Mouse (Mus musculus): ENCODE results near the gene Tmem217. TPM values are rescaled to one million over a fixed set of nuclear protein-coding genes. Genes with fewer than 3 reads are reported as not detected.
A peak's percentile ranks its signal among the peaks of the same experiment; 100 is the strongest.

The Tmem217 gene
- polyA plus RNA-seq, 1 experiment from 2014 or later: 1.8 TPM

DNA sequence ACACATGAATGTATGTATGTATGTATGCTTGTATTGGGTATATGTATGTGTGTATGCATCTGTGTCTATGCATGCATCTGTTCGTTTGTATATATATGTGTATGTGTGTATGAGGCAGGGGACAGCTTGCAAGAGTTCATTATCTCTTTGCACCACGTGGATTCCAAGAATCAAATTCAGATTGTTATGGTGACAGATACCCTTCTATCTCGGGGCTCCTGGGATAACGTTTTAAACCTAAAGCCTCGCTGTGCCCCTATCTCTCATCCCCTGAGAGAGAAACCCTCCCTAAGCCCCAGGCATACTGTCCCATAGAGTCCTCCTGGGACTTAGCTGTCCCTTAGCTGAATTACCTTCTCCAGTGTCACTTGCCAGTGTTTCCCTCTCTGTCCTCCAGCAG is 31.4 kb upstream of the Tmem217 start:
- Histone ChIP-seq H3K4me1 (no peaks in the 10 kb centered on the region), H3K4me3 (no peak overlapping the region), H3K9ac (no peak overlapping the region), H3K27me3 (no peaks in the 10 kb centered on the region), H3K27ac (no peak overlapping the region), H3K36me3 (peaks cover 55% of the 10 kb centered on the region), H3K9me3 (no peaks in the 10 kb centered on the region), H3K4me2 (replicated peaks) (no peak overlapping the region)
- ATAC-seq (ENCODE audit: insufficient number of reproducible peaks, insufficient read depth, low FRiP score, low TSS enrichment): no peak
- WGBS: 86% methylated on average over 5 of the region's 5 CpGs

DNA sequence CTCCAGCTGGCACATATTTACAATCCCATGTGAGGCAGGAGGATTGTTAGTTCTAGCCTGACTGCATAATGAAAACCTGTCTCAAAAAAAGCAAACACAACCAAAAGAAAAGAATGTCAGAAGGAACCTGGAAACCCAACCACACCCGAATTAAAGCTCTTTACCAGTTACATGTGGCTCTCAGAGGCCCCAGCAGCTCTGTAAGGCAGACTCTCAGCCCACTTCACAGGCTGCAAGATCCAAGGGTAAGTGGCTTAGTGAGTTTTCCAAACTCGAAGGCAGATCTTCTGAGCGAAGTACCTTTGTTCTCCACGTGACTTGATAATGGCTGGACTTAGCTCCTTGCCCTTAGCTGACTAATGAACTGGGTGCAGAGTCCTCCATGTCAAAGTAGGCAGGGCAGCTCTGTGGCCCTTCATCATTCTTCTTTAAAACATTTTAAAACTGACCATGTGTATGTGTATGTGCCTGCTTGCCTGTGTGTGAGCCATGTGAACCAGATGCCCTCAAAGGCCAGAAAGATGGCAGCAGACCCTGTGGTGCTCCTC is 27.5 kb upstream of the Tmem217 start:
- Histone ChIP-seq H3K4me1 (no peaks in the 10 kb centered on the region), H3K4me2 (replicated peaks) (no peak overlapping the region), H3K27me3 (no peaks in the 10 kb centered on the region), H3K27ac (no peak overlapping the region), H3K9ac (no peak overlapping the region), H3K36me3 (peaks cover 75% of the 10 kb centered on the region), H3K4me3 (no peak overlapping the region), H3K9me3 (no peaks in the 10 kb centered on the region)
- WGBS: 77% methylated on average over 4 of the region's 4 CpGs
- no peak for ATAC-seq (ENCODE audit: insufficient number of reproducible peaks, insufficient read depth, low FRiP score, low TSS enrichment)

DNA sequence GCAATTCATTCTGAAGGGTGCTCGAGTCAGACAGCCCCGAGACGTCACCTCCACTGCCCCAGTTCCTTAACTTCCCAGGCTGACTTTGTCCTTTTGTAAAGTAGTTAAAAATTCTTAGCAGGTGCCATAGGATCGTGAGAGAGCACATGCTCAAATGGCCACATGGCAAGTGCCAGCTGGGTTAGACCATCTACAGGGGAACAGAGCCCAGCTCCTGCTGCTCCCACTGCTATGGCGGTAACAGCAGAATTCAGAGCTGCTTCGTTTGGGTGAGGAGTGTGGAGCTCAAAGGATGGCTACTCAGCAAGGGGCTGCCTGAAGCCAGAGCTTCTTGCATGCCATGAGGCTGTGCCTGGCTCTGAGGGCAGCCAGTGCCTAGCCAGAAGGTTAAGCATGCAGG is 17.6 kb upstream of the Tmem217 start:
- H3K4me2 ChIP-seq (replicated peaks): no peak overlapping the region
- ATAC-seq (ENCODE audit: insufficient number of reproducible peaks, insufficient read depth, low FRiP score, low TSS enrichment): no peak
- H3K9ac ChIP-seq: no peak overlapping the region
- H3K36me3 ChIP-seq: peaks cover 67% of the 10 kb centered on the region
- no peaks in the 10 kb centered on the region for H3K4me1 ChIP-seq
- 89% methylated on average over 6 of the region's 6 CpGs for WGBS
- no peaks in the 10 kb centered on the region for H3K27me3 ChIP-seq
- no peak overlapping the region for H3K27ac ChIP-seq
- H3K4me3 ChIP-seq: no peak overlapping the region
- no peaks in the 10 kb centered on the region for H3K9me3 ChIP-seq

DNA sequence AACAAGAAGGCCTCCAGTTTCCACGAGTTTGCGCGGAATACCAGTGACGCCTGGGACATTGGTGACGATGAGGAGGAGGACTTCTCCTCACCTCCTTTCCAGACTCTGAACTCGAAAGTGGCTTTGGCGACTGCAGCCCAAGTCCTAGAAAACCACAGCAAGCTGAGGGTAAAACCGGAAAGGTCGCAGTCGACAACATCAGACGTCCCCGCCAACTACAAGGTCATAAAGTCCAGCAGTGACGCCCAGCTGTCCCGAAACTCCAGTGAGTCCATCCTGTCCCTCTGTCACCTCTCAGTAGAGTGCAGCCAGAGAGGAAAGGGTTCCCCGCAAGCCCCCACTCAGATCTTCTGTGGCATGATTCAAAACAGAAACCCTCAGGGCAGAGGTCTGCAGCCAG is 16.2 kb upstream of the Tmem217 start:
- Histone ChIP-seq H3K27me3 (no peaks in the 10 kb centered on the region), H3K36me3 (peaks cover 60% of the 10 kb centered on the region), H3K4me3 (no peak overlapping the region), H3K9me3 (no peaks in the 10 kb centered on the region), H3K4me2 (replicated peaks) (no peak overlapping the region), H3K9ac (no peak overlapping the region), H3K4me1 (no peaks in the 10 kb centered on the region), H3K27ac (no peak overlapping the region)
- no peak for ATAC-seq (ENCODE audit: insufficient number of reproducible peaks, insufficient read depth, low FRiP score, low TSS enrichment)
- 89% methylated on average over 15 of the region's 15 CpGs for WGBS

DNA sequence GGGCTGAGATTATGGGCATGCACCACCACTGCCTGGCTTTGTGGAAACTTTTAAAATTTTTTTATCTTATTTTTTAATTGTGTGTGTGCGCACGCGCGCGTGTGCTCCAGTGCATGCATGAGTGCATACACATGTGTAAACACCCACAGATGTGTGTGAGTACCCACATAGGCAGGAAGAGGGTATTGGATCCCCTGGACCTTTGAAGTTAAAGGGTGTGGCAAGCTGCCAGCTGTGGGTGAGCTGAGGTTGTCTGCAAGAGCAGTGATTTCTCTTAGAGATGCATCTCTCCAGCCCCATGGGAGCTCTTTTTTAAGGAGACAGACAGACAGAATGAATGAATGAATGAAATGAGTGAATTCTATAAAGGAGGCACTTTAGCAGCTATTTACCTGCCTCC is 13.3 kb upstream of the Tmem217 start:
- WGBS: 94% methylated on average over 5 of the region's 5 CpGs
- Histone ChIP-seq H3K27ac (no peak overlapping the region), H3K36me3 (peaks cover 31% of the 10 kb centered on the region)

DNA sequence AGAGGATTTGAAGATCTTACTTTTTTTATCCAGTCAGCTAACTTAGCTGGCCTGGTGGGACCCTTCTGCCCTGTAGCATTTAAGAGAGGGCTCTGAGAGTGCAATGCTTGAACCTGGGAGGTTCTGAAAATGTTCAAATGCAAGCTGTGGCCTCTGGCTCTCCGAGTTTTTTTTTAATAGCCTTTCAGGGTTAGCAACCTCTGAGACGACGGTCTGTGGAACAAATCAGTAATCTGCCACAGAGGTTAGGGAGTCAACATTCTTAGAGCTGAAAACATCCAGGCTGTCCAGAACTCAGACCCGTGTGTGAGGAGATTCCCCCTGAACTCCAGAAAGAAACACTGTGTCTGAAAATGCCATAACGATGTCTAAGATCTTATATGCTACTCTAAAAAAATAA is 6.3 kb upstream of the Tmem217 start:
- no peak for ATAC-seq (ENCODE audit: insufficient number of reproducible peaks, insufficient read depth, low FRiP score, low TSS enrichment)
- Histone ChIP-seq H3K9me3 (peaks cover 4% of the 10 kb centered on the region; the same call in 1 of the 2 replicates), H3K27me3 (no peaks in the 10 kb centered on the region), H3K9ac (no peak overlapping the region), H3K4me3 (no peak overlapping the region), H3K4me1 (no peaks in the 10 kb centered on the region), H3K36me3 (peaks cover 8% of the 10 kb centered on the region), H3K27ac (no peak overlapping the region), H3K4me2 (replicated peaks) (no peak overlapping the region)
- WGBS: 73% methylated on average over 5 of the region's 5 CpGs

More for the DNA sequence above, 13.3 kb upstream of the Tmem217 start:
- H3K4me3 ChIP-seq: no peak overlapping the region
- H3K9ac ChIP-seq: no peak overlapping the region
- H3K4me1 ChIP-seq: no peaks in the 10 kb centered on the region
- H3K9me3 ChIP-seq: no peaks in the 10 kb centered on the region
- no peak for ATAC-seq (ENCODE audit: insufficient number of reproducible peaks, insufficient read depth, low FRiP score, low TSS enrichment)
- no peaks in the 10 kb centered on the region for H3K27me3 ChIP-seq
- no peak overlapping the region for H3K4me2 ChIP-seq (replicated peaks)

DNA sequence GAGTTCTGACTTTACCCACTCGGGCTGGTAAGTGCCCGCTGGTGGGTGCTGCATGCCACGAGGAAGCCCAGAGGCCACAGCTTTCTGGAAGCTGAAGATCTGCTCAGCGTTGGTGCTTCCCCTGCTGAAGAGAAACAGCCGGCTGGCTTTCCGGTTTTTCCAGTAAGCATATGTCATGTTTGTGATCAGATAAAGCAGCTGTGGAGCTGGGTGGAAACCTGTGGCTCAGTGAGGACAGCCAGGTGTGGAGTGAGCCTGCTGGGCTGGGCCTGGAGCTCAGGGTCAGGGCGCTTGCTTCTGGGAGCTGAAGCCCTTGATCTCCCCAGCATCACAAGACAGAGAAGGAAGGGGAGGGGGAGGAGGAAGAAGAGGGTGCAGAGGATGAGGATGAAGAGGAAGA is 4.7 kb upstream of the Tmem217 start:
- Histone ChIP-seq H3K9me3 (peaks cover 4% of the 10 kb centered on the region; the same call in 1 of the 2 replicates), H3K4me3 (no peak overlapping the region)

DNA sequence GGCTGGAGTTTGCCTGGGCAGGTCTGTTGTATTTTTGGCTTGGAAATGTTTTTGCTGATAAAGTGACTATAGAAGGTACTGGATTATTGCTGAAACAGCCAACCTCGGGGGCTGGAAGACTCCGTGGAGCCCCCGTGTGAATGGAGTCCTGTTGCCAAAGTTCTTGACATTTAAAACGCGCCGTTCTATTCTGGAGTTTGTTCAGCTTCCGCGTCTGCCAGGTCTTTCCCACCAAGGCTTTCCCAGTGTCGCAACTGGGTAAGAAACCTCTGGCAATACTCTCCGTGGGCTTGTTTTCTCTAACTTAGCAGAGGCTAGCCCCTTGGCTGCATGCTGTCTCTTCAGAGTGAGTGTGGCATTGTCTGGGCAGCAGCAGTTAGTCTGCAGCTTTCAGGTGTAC is 4.3 kb upstream of the Tmem217 start:
- H3K4me3 ChIP-seq: no peak overlapping the region
- H3K36me3 ChIP-seq: peaks cover 8% of the 10 kb centered on the region
- ATAC-seq (ENCODE audit: insufficient number of reproducible peaks, insufficient read depth, low FRiP score, low TSS enrichment): no peak
- no peak overlapping the region for H3K9ac ChIP-seq
- no peak overlapping the region for H3K27ac ChIP-seq
- H3K27me3 ChIP-seq: no peaks in the 10 kb centered on the region
- no peak overlapping the region for H3K4me2 ChIP-seq (replicated peaks)
- H3K9me3 ChIP-seq: peaks cover 4% of the 10 kb centered on the region; the same call in 1 of the 2 replicates
- WGBS: 93% methylated on average over 10 of the region's 10 CpGs
- no peaks in the 10 kb centered on the region for H3K4me1 ChIP-seq

More for the DNA sequence above, 4.7 kb upstream of the Tmem217 start:
- ATAC-seq (ENCODE audit: insufficient number of reproducible peaks, insufficient read depth, low FRiP score, low TSS enrichment): no peak
- Histone ChIP-seq H3K9ac (no peak overlapping the region), H3K27me3 (no peaks in the 10 kb centered on the region), H3K27ac (no peak overlapping the region), H3K4me2 (replicated peaks) (no peak overlapping the region), H3K36me3 (peaks cover 8% of the 10 kb centered on the region), H3K4me1 (no peaks in the 10 kb centered on the region)
- WGBS: 76% methylated on average over 7 of the region's 7 CpGs

DNA sequence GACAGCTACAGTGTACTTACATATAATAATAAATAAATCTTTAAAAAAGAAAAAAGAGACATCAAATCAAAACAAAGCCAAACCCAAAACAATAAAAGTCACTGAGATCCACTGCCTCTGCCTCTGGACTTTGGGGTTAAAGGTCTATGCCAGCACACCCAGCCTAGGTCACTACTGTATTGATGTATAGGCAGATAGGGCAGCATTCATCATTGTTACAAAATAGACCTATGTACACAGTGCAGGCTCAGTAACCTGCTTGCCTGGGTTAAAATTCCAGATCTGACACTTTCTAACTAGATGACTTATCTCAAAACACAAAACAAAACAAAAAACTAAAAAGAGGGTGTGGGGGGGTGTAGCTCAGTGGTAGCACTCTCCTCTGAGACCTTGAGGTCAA is 2.0 kb upstream of the Tmem217 start:
- H3K27me3 ChIP-seq: no peaks in the 10 kb centered on the region
- no peaks in the 10 kb centered on the region for H3K9me3 ChIP-seq
- no peak overlapping the region for H3K4me2 ChIP-seq (replicated peaks)
- no peak overlapping the region for H3K27ac ChIP-seq
- H3K9ac ChIP-seq: no peak overlapping the region
- no peak for ATAC-seq (ENCODE audit: insufficient number of reproducible peaks, insufficient read depth, low FRiP score, low TSS enrichment)
- peaks cover 13% of the 10 kb centered on the region for H3K4me1 ChIP-seq
- no peaks in the 10 kb centered on the region for H3K36me3 ChIP-seq
- H3K4me3 ChIP-seq: no peak overlapping the region

DNA sequence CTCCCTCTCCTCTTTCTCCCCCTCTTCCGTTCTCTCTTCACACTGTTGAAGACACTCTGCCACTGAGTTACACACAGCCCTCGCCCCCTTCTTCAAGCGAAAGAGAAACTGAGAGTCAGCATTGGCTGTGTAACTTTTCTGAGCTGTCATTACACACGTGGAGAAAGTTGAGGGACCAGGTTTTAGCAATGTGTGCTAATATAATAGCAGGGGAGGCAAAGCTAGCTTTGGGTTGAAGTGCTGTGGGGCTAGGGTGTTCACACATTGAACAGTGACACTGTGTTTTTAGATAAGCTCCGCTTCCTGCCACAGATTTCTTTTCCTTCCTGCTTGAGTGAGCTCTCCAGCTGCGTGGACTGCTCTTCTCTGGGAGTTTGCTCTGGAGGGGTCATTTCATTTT is 1.2 kb downstream of the Tmem217 start:
- peak overlapping the region; percentile 83; the same call in 1 of the 2 replicates for H3K4me3 ChIP-seq

DNA sequence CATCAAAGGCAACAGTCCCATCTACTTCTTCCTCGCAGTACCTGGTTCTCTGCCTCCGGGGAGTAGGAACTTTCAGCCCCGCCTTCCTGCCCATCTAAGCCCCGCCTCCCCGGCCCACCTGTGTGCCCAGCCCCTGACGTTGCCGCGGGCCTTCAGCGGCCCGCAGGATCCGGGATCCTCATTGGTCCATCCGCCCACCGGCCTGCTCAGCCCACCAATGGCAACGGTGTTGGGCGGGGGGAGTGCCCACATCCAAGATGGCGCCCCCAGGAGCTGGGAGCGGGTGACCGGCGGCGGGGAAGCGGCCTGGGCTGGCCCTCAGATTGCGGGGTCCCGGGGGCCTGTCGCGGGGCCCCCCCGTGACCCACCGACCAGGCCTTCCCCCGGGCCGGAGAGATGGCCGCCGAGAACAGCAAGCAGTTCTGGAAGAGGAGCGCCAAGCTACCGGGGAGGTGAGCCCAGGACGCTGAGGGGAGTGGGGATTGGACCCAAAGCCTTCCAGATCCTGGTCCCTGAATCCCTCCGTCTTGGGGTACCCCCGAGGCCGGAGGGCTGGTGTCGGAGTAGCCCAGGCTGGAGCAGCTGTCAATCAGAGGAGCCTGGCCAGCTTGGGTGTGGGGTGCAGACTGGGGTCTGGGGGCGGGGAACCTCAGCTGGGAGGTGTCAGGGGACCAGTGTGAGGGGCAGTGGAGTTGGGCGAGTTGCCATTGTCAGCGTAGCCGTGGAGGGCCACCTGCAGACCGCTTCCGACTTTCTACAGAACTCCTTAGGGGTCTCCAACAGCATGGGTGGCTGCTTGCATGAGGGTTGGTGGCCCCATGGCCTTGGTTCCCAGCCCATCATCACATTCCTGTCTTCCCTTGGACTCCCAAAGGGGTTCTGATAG is 2.4 kb downstream of the Tmem217 start, which contains the start of the genes Gm17657 and Tbc1d22b:
Gene Gm17657, minus strand, starts transcription at position 96 of the 886 bp plus-strand sequence.
Gene Tbc1d22b, plus strand, starts transcription at position 243 of the 886 bp plus-strand sequence.
- Histone ChIP-seq H3K27me3 (no peaks in the 10 kb centered on the region), H3K27ac (peak within 1 kb of the TSS; percentile 12; the same call in 1 of the 2 replicates), H3K36me3 (no peaks in the 10 kb centered on the region), H3K9me3 (no peaks in the 10 kb centered on the region), H3K4me1 (peaks cover 13% of the 10 kb centered on the region), H3K4me3 (peak within 1 kb of the TSS; percentile 83), H3K4me2 (replicated peaks) (peak within 1 kb of the TSS; percentile 96), H3K9ac (peak within 1 kb of the TSS; percentile 87)
- WGBS: 1% methylated on average over 44 of the region's 44 CpGs
- ATAC-seq (ENCODE audit: insufficient number of reproducible peaks, insufficient read depth, low FRiP score, low TSS enrichment): peak; percentile 93

More for the DNA sequence above, 1.2 kb downstream of the Tmem217 start:
- 59% methylated on average over 6 of the region's 6 CpGs for WGBS
- Histone ChIP-seq H3K9me3 (no peaks in the 10 kb centered on the region), H3K36me3 (no peaks in the 10 kb centered on the region), H3K9ac (peak overlapping the region; percentile 17; the same call in 1 of the 2 replicates), H3K27ac (no peak overlapping the region), H3K4me1 (peaks cover 13% of the 10 kb centered on the region), H3K4me2 (replicated peaks) (peak overlapping the region; percentile 96), H3K27me3 (no peaks in the 10 kb centered on the region)
- no peak for ATAC-seq (ENCODE audit: insufficient number of reproducible peaks, insufficient read depth, low FRiP score, low TSS enrichment)

DNA sequence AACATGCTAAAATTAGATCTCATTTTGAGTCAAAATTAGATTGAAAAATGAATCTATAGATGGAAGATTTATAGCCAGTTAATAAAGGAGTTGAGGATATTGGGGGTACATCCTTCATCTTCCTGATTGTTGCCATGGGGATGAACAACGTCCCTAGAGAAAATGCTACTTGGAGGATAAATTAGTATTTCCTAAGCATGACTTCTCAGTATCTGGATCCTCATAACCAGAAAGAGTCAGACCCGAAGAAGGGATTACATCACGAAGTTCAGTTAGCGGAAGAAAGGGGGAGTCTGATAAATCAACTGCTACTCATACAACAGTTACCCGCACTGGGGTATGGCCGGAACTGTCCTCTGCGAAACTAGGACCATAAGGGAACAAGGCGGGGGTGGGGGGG is 3.2 kb downstream of the Tmem217 start:
- no peak overlapping the region for H3K9ac ChIP-seq
- no peaks in the 10 kb centered on the region for H3K36me3 ChIP-seq
- H3K9me3 ChIP-seq: no peaks in the 10 kb centered on the region
- H3K4me3 ChIP-seq: peak overlapping the region; percentile 83; the same call in 1 of the 2 replicates
- peaks cover 13% of the 10 kb centered on the region for H3K4me1 ChIP-seq
- WGBS: 47% methylated on average over 8 of the region's 8 CpGs
- peak overlapping the region; percentile 47 for H3K4me2 ChIP-seq (replicated peaks)
- H3K27me3 ChIP-seq: no peaks in the 10 kb centered on the region
- no peak for ATAC-seq (ENCODE audit: insufficient number of reproducible peaks, insufficient read depth, low FRiP score, low TSS enrichment)
- H3K27ac ChIP-seq: no peak overlapping the region
